Mouse (Mus musculus): ENCODE results near the gene Olfr667. TPM values are rescaled to one million over a fixed set of nuclear protein-coding genes. Genes with fewer than 3 reads are reported as not detected.
A peak's percentile ranks its signal among the peaks of the same experiment; 100 is the strongest.

The Olfr667 gene
- total RNA-seq (2015) (not detected in 2 replicates), total RNA-seq (2017) (not detected in 2 replicates)

DNA sequence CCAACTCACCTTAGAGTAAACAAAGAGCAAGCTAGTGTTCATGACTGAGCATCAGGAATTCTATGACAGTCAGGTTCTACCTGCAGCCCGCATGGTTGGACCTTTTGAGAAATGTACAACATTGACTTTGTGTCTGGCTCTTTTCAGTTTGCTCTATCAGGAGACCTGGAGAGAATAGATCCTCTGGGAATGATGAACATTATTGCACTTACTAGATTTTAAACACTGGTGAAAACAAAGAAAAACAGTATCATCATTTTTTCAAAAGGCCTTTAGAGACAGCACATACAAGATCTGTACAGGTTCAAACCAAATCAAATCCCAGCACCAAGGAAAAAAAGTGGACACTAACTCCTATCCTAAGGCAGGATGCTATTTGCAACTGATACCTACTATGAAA, at the start of gene Olfr667:
Olfr667 (minus strand) TSS at position 101 of the 400 bp plus-strand sequence.
- ATAC-seq (ENCODE audit: poor library complexity, severe bottlenecking): no peak

DNA sequence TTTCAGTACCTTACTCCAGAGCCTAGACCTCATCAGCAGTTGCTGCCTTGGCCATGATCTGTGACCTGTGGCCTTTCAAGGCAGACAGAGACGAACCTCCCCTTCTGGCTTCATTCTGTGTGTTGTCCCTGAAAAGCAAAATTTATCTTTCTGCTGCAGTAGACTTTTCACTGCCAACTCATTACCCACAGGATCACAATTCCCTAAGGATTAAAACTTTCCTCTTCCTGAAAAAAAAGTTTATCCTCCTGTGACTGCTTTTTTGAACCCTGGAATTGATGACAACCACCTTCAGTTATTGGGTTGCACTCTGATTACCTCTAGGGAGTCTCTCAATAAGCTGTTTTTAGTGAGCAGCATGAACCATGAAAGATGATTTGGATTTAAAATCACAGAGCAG, 41.2 kb upstream of the Olfr667 start, which contains the start of gene Olfr670:
Olfr670 (minus strand) TSS at position 101 of the 400 bp plus-strand sequence.
- ATAC-seq (ENCODE audit: poor library complexity, severe bottlenecking): no peak

- peak; percentile 88 for ATAC-seq (ENCODE audit: poor library complexity, severe bottlenecking)
Observed at GRCm38 (mm10) chr7:104950234-104950633, 29.0 kb upstream of the Olfr667 start.

GRCm38 (mm10) chr7:104933940-104934339, 12.7 kb upstream of the Olfr667 start, which contains the start of gene Olfr669:
Olfr669 (plus strand) TSS chr7:104934240.
- ATAC-seq (ENCODE audit: poor library complexity, severe bottlenecking): no peak

DNA sequence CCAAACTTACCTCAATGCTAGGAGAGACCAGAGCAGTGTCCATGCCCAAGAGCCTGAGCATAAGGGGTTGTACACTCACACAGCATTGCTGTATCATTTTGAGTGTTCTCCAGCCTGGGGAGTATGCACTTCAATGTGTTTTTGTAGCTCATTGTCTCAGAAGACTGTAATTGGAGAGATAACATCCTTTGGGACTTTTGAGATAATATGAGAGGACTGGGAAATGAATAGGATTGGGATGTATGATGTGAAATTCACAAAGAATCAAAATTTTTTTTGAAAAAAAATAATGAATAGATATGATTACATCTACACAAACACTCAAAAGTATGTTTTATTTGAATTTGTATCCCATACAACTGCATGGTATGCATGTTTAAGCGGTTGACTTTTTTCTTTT, 6.7 kb upstream of the Olfr667 start, which contains the start of gene Olfr668:
Olfr668 (minus strand) TSS at position 101 of the 400 bp plus-strand sequence.
- ATAC-seq (ENCODE audit: poor library complexity, severe bottlenecking): no peak

- no peak for ATAC-seq (ENCODE audit: poor library complexity, severe bottlenecking)
Observed at GRCm38 (mm10) chr7:104895852-104896251, 25.4 kb downstream of the Olfr667 start, which contains the start of gene Olfr666. Olfr666 (minus strand) TSS chr7:104895952.

- no peak for ATAC-seq (ENCODE audit: poor library complexity, severe bottlenecking)
Observed at GRCm38 (mm10) chr7:104877731-104878130, 43.6 kb downstream of the Olfr667 start, which contains the start of gene Olfr665. Olfr665 (plus strand) TSS chr7:104878031.

Other genes starting within 250 kb of the Olfr667 start
- gene Olfr661, start 235.0 kb downstream of the Olfr667 start, total RNA-seq (2015): not detected in 2 replicates
- not detected in 2 replicates for gene Olfr661, start 235.0 kb downstream of the Olfr667 start, total RNA-seq (2017)
- gene Usp17le, start 144.0 kb downstream of the Olfr667 start, total RNA-seq (2015): not detected in 2 replicates
- gene Usp17le, start 144.0 kb downstream of the Olfr667 start, total RNA-seq (2017): not detected in 2 replicates
- gene Usp17lb, start 78.9 kb downstream of the Olfr667 start, total RNA-seq (2015): not detected in 2 replicates
- gene Usp17lb, start 78.9 kb downstream of the Olfr667 start, total RNA-seq (2017): not detected in 2 replicates
- not detected in 2 replicates for gene Usp17la, start 64.5 kb downstream of the Olfr667 start, total RNA-seq (2015)
- not detected in 2 replicates for gene Usp17la, start 64.5 kb downstream of the Olfr667 start, total RNA-seq (2017)
- gene Olfr665, start 43.5 kb downstream of the Olfr667 start, total RNA-seq (2015): not detected in 2 replicates
- gene Olfr665, start 43.5 kb downstream of the Olfr667 start, total RNA-seq (2017): not detected in 2 replicates
- not detected in 2 replicates for gene Olfr666, start 25.5 kb downstream of the Olfr667 start, total RNA-seq (2015)
- gene Olfr666, start 25.5 kb downstream of the Olfr667 start, total RNA-seq (2017): not detected in 2 replicates
- gene Olfr668, start 6.6 kb upstream of the Olfr667 start, total RNA-seq (2015): not detected in 2 replicates
- not detected in 2 replicates for gene Olfr668, start 6.6 kb upstream of the Olfr667 start, total RNA-seq (2017)
- gene Olfr669, start 12.8 kb upstream of the Olfr667 start, total RNA-seq (2015): not detected in 2 replicates
- not detected in 2 replicates for gene Olfr669, start 12.8 kb upstream of the Olfr667 start, total RNA-seq (2017)
- gene Olfr670, start 41.1 kb upstream of the Olfr667 start, total RNA-seq (2015): not detected in 2 replicates
- gene Olfr670, start 41.1 kb upstream of the Olfr667 start, total RNA-seq (2017): not detected in 2 replicates
- not detected in 2 replicates for gene Olfr671, start 57.6 kb upstream of the Olfr667 start, total RNA-seq (2015)
- not detected in 2 replicates for gene Olfr671, start 57.6 kb upstream of the Olfr667 start, total RNA-seq (2017)
- gene Olfr672, start 80.5 kb upstream of the Olfr667 start, total RNA-seq (2015): not detected in 2 replicates
- gene Olfr672, start 80.5 kb upstream of the Olfr667 start, total RNA-seq (2017): not detected in 2 replicates
- not detected in 2 replicates for gene Olfr675, start 107.0 kb upstream of the Olfr667 start, total RNA-seq (2015)
- not detected in 2 replicates for gene Olfr675, start 107.0 kb upstream of the Olfr667 start, total RNA-seq (2017)
- not detected in 2 replicates for gene Olfr676, start 111.2 kb upstream of the Olfr667 start, total RNA-seq (2015)
- gene Olfr676, start 111.2 kb upstream of the Olfr667 start, total RNA-seq (2017): not detected in 2 replicates
- not detected in 2 replicates for gene Olfr677, start 129.9 kb upstream of the Olfr667 start, total RNA-seq (2015)
- not detected in 2 replicates for gene Olfr677, start 129.9 kb upstream of the Olfr667 start, total RNA-seq (2017)
- gene Olfr678, start 143.0 kb upstream of the Olfr667 start, total RNA-seq (2015): not detected in 2 replicates
- not detected in 2 replicates for gene Olfr678, start 143.0 kb upstream of the Olfr667 start, total RNA-seq (2017)
- gene Olfr679, start 159.7 kb upstream of the Olfr667 start, total RNA-seq (2015): not detected in 2 replicates
- not detected in 2 replicates for gene Olfr679, start 159.7 kb upstream of the Olfr667 start, total RNA-seq (2017)
- not detected in 2 replicates for gene Olfr680-ps1, start 171.3 kb upstream of the Olfr667 start, total RNA-seq (2015)
- not detected in 2 replicates for gene Olfr680-ps1, start 171.3 kb upstream of the Olfr667 start, total RNA-seq (2017)
- not detected in 2 replicates for gene Olfr681, start 195.4 kb upstream of the Olfr667 start, total RNA-seq (2015)
- not detected in 2 replicates for gene Olfr681, start 195.4 kb upstream of the Olfr667 start, total RNA-seq (2017)
- gene Olfr683, start 225.5 kb upstream of the Olfr667 start, total RNA-seq (2015): not detected in 2 replicates
- gene Olfr683, start 225.5 kb upstream of the Olfr667 start, total RNA-seq (2017): not detected in 2 replicates
- gene Olfr684, start 242.2 kb upstream of the Olfr667 start, total RNA-seq (2015): not detected in 2 replicates
- gene Olfr684, start 242.2 kb upstream of the Olfr667 start, total RNA-seq (2017): not detected in 2 replicates

All from megakaryocyte, adult 5-6 weeks (primary cell).